Mouse (Mus musculus) heart, postnatal 0 days (tissue): ENCODE results near the gene Lipa. TPM values are rescaled to one million over a fixed set of nuclear protein-coding genes. Genes with fewer than 3 reads are reported as not detected.

Source experiments
- ATAC-seq: fragments of 200-750 bp; cut with Nextera tagmentation; 2 replicates; pipeline ENCODE4 v1.8.0; 2017; ENCODE audit warnings: low read depth, moderate number of reproducible peaks, moderate library complexity; ENCODE audit not compliant: insufficient read depth
- DNase-seq: peaks from one replicate; pipeline ENCODE4 v3.0.0-alpha.2; 2016; ENCODE audit warnings: low spot score
- H3K27ac ChIP-seq: fragments of 300-500 bp; sonication (generic); 2 replicates; pipeline ENCODE4 v1.5.1; 2014; ENCODE audit warnings: low read depth, mild to moderate bottlenecking
- H3K27me3 ChIP-seq: fragments of 300-500 bp; sonication (generic); 2 replicates; pipeline ENCODE4 v1.6.1; 2014; ENCODE audit warnings: low read length, mixed read lengths; ENCODE audit not compliant: control insufficient read depth, insufficient read depth
- H3K36me3 ChIP-seq: fragments of 300-500 bp; sonication (generic); replicated peaks from 2 replicates; pipeline ENCODE4 v1.6.1; 2014; ENCODE audit warnings: low read length, mixed read lengths; ENCODE audit not compliant: control insufficient read depth, insufficient read depth
- H3K4me1 ChIP-seq: fragments of 300-500 bp; sonication (generic); 2 replicates; pipeline ENCODE4 v1.6.1; 2014; ENCODE audit warnings: antibody characterized with exemption; ENCODE audit not compliant: control insufficient read depth, insufficient read depth
- H3K4me2 ChIP-seq: fragments of 300-500 bp; sonication (generic); 2 replicates; pipeline ENCODE4 v1.6.1; 2014; ENCODE audit warnings: low read depth, mild to moderate bottlenecking, low read length, moderate library complexity
- H3K4me3 ChIP-seq: fragments of 300-500 bp; sonication (generic); 2 replicates; pipeline ENCODE4 v1.5.1; 2014; ENCODE audit warnings: low read depth, low read length
- H3K9ac ChIP-seq: fragments of 300-500 bp; sonication (generic); replicated peaks from 2 replicates; pipeline ENCODE4 v1.6.1; 2014; ENCODE audit warnings: low read depth, low read length, mixed read lengths
- H3K9me3 ChIP-seq: fragments of 300-500 bp; sonication (generic); replicated peaks from 2 replicates; pipeline ENCODE4 v1.6.1; 2016; ENCODE audit warnings: low read length; ENCODE audit not compliant: control insufficient read depth
- CTCF ChIP-seq: IDR thresholded peaks from 2 replicates; pipeline ENCODE4 v1.5.1; 2016; ENCODE audit warnings: antibody characterized with exemption, control low read depth, low read depth
- EP300 ChIP-seq: IDR thresholded peaks from 2 replicates; pipeline ENCODE4 v1.6.1; 2016; ENCODE audit warnings: antibody characterized with exemption, low read depth
- WGBS: fragments of 180-500 bp; shearing (Covaris S2); extraction: QIAGEN DNeasy Blood & Tissue Kit; methylation state at CpG from one replicate; pipeline ENCODE4 v1.1.7; 2014; 5-methylcytosine and 5-hydroxymethylcytosine counted together
- polyA plus RNA-seq: library from polyadenylated mRNA; unstranded; fragments of >200 nt; fragmentation: Nextera tagmentation; extraction: Ambion mirVana; gene quantifications from 2 replicates; pipeline ENCODE4 v1.2.1, GENCODE M21; 2015
- total RNA-seq: library from RNA; depleted of rRNA; stranded (reverse); fragments of >200 nt; gene quantifications from 2 replicates; pipeline ENCODE4 v1.2.3, GENCODE M21; 2014; ENCODE audit warnings: low replicate concordance; rRNA removed

Lipa gene
- total RNA-seq (30.2 and 40.1 TPM in 2 replicates), polyA plus RNA-seq (16.8 and 20.7 TPM in 2 replicates)

DNA sequence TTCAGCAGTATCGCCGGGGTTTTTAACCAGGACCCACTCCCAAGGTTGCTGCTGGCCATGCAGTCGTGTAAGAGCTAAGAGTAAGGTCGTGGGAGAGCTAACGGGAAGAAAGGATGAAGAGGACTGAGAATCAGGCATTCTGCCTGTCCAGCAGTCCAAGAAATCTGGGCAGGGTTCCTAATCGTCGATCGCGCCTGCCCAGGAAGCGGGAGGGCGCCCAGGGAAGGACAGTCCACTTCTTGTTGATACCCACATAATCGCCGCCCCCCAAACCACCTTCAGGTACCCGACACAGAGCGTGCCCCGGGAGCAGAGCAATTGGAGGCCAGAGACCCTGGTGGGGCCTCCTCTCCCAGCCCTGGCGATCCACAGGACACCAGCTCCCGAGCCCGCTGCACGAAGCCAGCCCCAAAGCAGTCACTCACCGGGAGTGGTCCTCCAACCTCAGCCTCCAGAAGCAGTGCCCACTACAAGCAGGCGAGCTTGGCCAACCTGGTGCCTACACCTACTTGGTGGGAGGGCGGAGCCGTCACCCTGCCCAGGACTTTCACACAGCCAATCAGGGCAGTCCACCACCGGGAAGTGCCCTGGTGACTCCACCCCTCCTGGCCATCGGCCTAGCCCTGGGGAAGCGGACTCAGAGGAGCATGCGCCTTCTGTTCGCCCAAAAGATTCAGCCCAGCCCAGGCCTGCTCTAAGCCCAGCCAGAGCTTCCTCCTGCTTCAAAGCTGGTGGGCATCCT lies at the start of gene Lipa:
Gene Lipa, minus strand, starts transcription at position 534 of the 742 bp plus-strand sequence.
- H3K27me3 ChIP-seq, result no peaks in the 10 kb centered on the region
- H3K4me3 ChIP-seq, result peak within 1 kb of the TSS; percentile 75
- under 1% methylated on average over 29 of the region's 29 CpGs for WGBS
- no peaks in the 10 kb centered on the region for H3K9me3 ChIP-seq
- H3K9ac ChIP-seq, result peak within 1 kb of the TSS; percentile 70
- peaks cover 6% of the 10 kb centered on the region; the same call in 1 of the 2 replicates for H3K4me1 ChIP-seq
- no peak for TF ChIP-seq CTCF
- no peak for TF ChIP-seq EP300
- peaks cover under 1% of the 10 kb centered on the region; the same call in 1 of the 2 replicates for H3K36me3 ChIP-seq
- ATAC-seq, result peak; percentile 100
- H3K27ac ChIP-seq, result peak within 1 kb of the TSS; percentile 78
- peak within 1 kb of the TSS; percentile 91 for H3K4me2 ChIP-seq
- DNase-seq, result peak; percentile 96

DNA sequence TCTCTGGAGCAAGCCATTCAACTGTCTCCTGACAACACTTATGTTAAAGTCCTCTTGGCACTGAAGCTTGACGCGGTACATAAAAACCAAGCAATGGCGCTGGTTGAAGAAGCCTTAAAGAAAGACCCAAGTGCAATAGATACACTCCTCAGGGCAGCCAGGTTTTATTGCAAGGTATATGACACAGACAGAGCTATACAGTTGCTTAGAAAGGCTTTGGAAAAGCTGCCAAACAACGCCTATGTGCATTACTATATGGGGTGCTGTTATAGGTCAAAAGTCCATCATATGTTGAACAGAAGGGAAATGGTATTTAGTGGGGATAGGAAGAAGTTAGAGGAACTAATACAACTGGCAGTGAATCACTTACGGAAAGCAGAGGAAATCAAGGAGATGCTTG lies 46.4 kb upstream of the Lipa start:
- Histone ChIP-seq H3K9ac (no peak overlapping the region), H3K27me3 (no peaks in the 10 kb centered on the region), H3K4me3 (no peak overlapping the region), H3K4me2 (no peak overlapping the region), H3K4me1 (peaks cover 6% of the 10 kb centered on the region; the same call in 1 of the 2 replicates), H3K36me3 (peaks cover 18% of the 10 kb centered on the region; the same call in 1 of the 2 replicates), H3K27ac (no peak overlapping the region), H3K9me3 (no peaks in the 10 kb centered on the region)
- TF ChIP-seq CTCF (no peak), EP300 (no peak)
- ATAC-seq, result no peak
- 91% methylated on average over 5 of the region's 5 CpGs for WGBS
- DNase-seq, result no peak

DNA sequence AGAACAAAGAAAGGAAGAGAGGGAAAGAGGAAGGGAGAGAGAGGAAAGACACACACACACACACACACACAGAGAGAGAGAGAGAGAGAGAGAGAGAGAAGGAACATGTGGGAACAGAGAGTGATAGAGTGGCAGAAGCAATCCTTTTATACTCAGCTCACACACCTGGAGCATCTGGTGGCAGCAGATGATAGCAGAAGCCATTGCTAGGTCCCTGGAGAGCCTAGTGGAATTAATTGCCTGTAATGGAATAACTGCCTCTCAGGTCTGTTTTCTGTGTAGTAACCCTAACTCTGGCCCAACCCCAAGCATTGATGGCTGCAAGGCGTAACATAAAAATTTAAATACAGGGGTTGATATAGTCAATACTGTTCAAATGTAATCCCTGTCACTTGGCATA lies 43.8 kb upstream of the Lipa start:
- no peaks in the 10 kb centered on the region for H3K27me3 ChIP-seq
- TF ChIP-seq EP300 (no peak), CTCF (no peak)
- H3K9me3 ChIP-seq, result no peaks in the 10 kb centered on the region
- no peak overlapping the region for H3K4me3 ChIP-seq
- H3K9ac ChIP-seq, result no peak overlapping the region
- no peak overlapping the region for H3K27ac ChIP-seq
- no peak for ATAC-seq
- peaks cover 18% of the 10 kb centered on the region; the same call in 1 of the 2 replicates for H3K36me3 ChIP-seq
- H3K4me2 ChIP-seq, result no peak overlapping the region
- no peak for DNase-seq
- WGBS, result 94% methylated on average over 1 of the region's 1 CpGs
- H3K4me1 ChIP-seq, result peaks cover 6% of the 10 kb centered on the region; the same call in 1 of the 2 replicates

DNA sequence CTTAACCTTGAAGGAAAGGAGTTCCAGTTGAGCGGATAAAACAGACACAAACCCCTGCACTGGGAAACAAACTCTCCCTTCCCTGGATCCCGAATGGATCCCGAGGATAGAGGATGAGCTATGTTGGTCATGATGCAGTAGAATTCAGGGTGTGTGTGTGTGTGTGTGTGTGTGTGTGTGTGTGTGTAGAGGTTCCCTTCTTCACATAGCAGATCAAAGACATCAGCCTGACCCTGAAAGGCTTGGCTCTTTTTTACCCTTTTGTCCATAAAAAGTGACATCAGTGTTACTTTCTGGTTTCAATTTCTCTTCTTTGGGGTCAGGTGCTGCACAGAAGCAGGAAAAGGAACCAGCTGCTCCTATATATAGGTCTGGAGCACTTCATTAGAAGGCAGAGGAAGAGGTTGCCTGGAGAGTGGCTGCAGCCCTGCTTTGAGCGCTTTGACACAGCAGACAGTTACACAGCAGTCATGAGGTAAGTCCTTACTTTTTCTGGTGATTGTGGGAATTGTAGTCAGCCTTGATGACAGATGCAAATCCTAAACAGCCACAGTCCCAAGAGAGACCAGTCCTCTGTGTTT lies 42.7 kb upstream of the Lipa start:
- DNase-seq (peak; percentile 46), ATAC-seq (peak; percentile 67; the same call in 1 of the 2 replicates)
- no peaks in the 10 kb centered on the region for H3K27me3 ChIP-seq
- H3K4me2 ChIP-seq, result no peak overlapping the region
- H3K4me1 ChIP-seq, result peaks cover 6% of the 10 kb centered on the region; the same call in 1 of the 2 replicates
- H3K9me3 ChIP-seq, result no peaks in the 10 kb centered on the region
- H3K9ac ChIP-seq, result no peak overlapping the region
- H3K4me3 ChIP-seq, result no peak overlapping the region
- WGBS, result 55% methylated on average over 4 of the region's 4 CpGs
- peaks cover 18% of the 10 kb centered on the region; the same call in 1 of the 2 replicates for H3K36me3 ChIP-seq
- TF ChIP-seq EP300, result no peak
- peak overlapping the region; percentile 37 for H3K27ac ChIP-seq

DNA sequence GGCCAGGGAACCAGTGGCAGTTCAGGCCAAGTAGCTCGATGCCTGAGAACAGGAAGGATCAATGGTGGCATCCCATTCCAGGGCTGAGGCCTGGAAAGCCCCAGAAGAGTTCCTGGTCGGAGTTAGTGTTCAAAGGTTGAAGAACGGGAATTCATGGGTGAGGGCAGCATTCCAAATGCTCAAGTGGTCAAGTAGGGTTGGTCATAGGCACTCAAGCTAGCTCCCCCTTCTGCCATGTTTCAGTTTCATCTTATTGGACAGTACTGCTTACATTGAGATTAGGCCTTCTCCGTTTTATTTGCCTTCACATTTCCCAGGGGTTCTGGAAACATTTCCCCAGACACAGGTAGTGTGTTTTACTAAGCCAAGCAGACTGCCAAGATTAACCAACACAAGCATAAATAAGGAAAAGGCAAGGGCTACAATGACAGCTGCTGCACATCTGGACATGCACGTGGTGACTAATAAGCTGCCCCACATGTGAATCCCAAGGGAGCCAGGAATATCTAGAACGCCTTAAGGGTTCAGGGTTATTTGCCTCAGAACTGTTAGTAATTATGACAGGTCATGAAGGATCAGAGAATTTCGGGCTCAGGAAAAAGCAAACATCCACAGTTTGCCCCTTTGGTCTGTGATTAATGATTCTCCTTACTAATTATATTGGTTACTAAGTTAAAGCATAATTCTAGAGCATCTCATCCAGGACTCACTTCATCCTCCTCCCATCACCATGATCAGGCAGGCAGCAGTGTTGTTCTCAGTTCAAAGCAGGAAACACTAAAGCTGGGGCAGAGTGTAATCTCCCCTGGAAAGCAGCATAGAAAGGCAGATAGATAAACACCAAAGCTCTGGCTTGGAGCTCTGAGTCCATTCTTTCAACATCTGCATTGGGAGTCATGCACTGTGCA lies 42.0 kb upstream of the Lipa start:
- Histone ChIP-seq H3K9me3 (no peaks in the 10 kb centered on the region), H3K4me2 (no peak overlapping the region), H3K4me3 (no peak overlapping the region), H3K9ac (no peak overlapping the region), H3K36me3 (peaks cover 16% of the 10 kb centered on the region; the same call in 1 of the 2 replicates), H3K27me3 (no peaks in the 10 kb centered on the region), H3K4me1 (peaks cover 6% of the 10 kb centered on the region; the same call in 1 of the 2 replicates), H3K27ac (peak overlapping the region; percentile 37)
- TF ChIP-seq EP300 (no peak), CTCF (no peak)
- ATAC-seq (no peak), DNase-seq (no peak)
- WGBS, result 71% methylated on average over 7 of the region's 7 CpGs
